Mouse (Mus musculus): ENCODE data around the gene Gm20918. TPM values are rescaled to one million over a fixed set of nuclear protein-coding genes. Genes with fewer than 3 reads are reported as not detected.

Gm20918 gene
- polyA plus RNA-seq (2017; shearing (Covaris generic)): not detected

DNA sequence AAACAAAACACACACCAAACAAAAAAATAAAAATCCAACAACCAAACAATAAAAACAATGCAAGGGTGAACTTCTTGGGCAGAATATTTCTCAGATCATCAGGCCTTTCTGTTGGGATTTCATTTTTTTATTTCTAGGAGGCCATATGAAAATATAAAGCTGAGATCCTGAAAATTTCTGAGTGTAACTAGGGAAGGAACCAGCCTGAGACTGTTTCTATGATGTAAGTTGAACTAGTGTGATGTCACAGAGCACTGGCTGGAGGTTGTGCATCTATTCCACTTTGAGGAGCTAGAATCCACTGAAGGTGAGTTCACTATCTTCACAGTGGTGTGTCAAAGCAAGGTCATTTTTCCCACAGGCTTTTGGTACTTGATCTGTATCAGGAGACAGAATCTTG, at the start of gene Gm20918:
TSS of gene Gm20918 (plus strand) at position 301 of the 400 bp plus-strand sequence.

Other genes starting within 250 kb of the Gm20918 start
- not detected for gene Gm21820, start 205.5 kb downstream of the Gm20918 start, polyA plus RNA-seq (2017; shearing (Covaris generic))

Measured in CD4-positive, CD25-positive, alpha-beta regulatory T cell (primary cell).